Mouse (Mus musculus) intestine, embryonic 14.5 days (tissue): ENCODE measurements around the gene Lrrc74b. TPM values are rescaled to one million over a fixed set of nuclear protein-coding genes. Genes with fewer than 3 reads are reported as not detected.

Source experiments
- ATAC-seq: fragments of 200-750 bp; cut with Nextera tagmentation; replicated peaks from 2 replicates; pipeline ENCODE4 v1.8.0; 2017; ENCODE audit warnings: low read depth, moderate number of reproducible peaks, moderate TSS enrichment, moderate library complexity; ENCODE audit not compliant: low FRiP score, low TSS enrichment
- DNase-seq: peaks from one replicate; pipeline ENCODE4 v3.0.0-alpha.2; 2018; ENCODE audit warnings: low spot score
- H3K27ac ChIP-seq: fragments of 300-500 bp; sonication (generic); 2 replicates; pipeline ENCODE4 v1.5.1; 2014; ENCODE audit warnings: low read depth, mild to moderate bottlenecking, control low read depth
- H3K27me3 ChIP-seq: fragments of 300-500 bp; sonication (generic); replicated peaks from 2 replicates; pipeline ENCODE4 v1.6.1; 2014; ENCODE audit warnings: low read length, control low read depth; ENCODE audit not compliant: control insufficient read depth, insufficient read depth
- H3K36me3 ChIP-seq: fragments of 300-500 bp; sonication (generic); 2 replicates; pipeline ENCODE4 v1.6.1; 2014; ENCODE audit warnings: low read length, control low read depth; ENCODE audit not compliant: control insufficient read depth, insufficient read depth
- H3K4me1 ChIP-seq: fragments of 300-500 bp; sonication (generic); replicated peaks from 2 replicates; pipeline ENCODE4 v1.6.1; 2014; ENCODE audit warnings: low read length, control low read depth, mixed read lengths; ENCODE audit not compliant: control insufficient read depth, insufficient read depth
- H3K4me2 ChIP-seq: fragments of 300-500 bp; sonication (generic); 2 replicates; pipeline ENCODE4 v1.6.1; 2014; ENCODE audit warnings: low read length
- H3K4me3 ChIP-seq: fragments of 300-500 bp; sonication (generic); 2 replicates; pipeline ENCODE4 v1.5.1; 2014; ENCODE audit warnings: low read depth, low read length, control low read depth, mixed read lengths
- H3K9ac ChIP-seq: fragments of 300-500 bp; sonication (generic); 2 replicates; pipeline ENCODE4 v1.6.1; 2014; ENCODE audit warnings: mild to moderate bottlenecking, low read length
- H3K9me3 ChIP-seq: fragments of 300-500 bp; sonication (generic); 2 replicates; pipeline ENCODE4 v1.6.1; 2016; ENCODE audit warnings: low read length, control low read depth; ENCODE audit not compliant: control insufficient read depth
- WGBS: fragments of 180-500 bp; shearing (Covaris S2); extraction: QIAGEN DNeasy Blood & Tissue Kit; methylation state at CpG from one replicate; pipeline ENCODE4 v1.1.7; 2014; 5-methylcytosine and 5-hydroxymethylcytosine counted together
- polyA plus RNA-seq: library from polyadenylated mRNA; unstranded; fragments of >200 nt; fragmentation: Nextera tagmentation; extraction: Ambion mirVana; gene quantifications from 2 replicates; pipeline ENCODE4 v1.2.1, GENCODE M21; 2014

The Lrrc74b gene
- polyA plus RNA-seq, 1 experiment from 2014 or later: 0.53 TPM

DNA sequence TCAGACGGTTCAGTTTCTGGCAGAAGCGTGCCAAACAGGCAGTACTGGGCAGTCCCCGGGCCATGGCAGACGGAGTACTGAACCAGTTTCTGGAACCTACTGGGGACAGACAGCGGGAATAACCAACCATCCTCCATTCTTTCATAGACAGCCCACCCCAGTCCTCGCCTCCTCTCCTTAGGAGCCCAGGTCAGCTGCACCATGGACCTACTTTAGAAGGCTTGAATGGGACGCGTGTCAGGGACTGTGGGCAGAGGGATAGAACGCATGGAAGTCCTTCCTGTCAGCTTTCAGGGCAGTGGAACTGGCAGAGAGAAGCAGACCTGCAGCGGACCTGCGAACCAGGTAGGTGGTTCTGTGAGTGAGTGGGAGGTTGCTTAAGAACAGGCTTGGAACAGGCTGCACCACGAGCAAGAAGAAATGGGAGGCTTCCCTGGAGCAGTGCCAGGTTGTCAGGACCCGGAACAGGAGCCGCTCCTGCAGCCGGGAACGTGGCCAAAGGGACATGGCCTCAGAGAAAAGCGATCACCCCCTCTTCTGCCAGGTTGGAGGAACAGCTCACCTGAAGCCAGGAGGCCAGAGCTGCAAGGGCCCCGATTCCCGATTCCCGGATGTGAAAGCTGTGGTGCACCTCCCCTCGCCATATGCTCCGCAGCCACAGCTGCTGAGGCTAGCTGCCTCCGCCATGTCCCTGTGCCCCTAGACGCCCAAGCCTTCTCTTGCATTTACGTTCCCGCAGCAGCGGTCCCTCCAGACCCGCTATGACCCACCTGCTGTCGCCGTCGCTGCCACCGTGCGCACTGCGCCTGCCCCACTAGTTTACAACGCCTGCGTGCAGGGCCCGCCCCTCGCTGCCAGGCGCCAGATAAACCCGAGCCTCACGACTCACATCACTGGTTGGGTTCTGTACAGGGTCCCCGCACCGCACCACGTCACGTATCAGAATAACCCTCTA, 15.1 kb upstream of the Lrrc74b start:
- peak; percentile 82 for DNase-seq
- H3K27ac ChIP-seq: no peak overlapping the region
- WGBS: 13% methylated on average over 44 of the region's 45 CpGs

DNA sequence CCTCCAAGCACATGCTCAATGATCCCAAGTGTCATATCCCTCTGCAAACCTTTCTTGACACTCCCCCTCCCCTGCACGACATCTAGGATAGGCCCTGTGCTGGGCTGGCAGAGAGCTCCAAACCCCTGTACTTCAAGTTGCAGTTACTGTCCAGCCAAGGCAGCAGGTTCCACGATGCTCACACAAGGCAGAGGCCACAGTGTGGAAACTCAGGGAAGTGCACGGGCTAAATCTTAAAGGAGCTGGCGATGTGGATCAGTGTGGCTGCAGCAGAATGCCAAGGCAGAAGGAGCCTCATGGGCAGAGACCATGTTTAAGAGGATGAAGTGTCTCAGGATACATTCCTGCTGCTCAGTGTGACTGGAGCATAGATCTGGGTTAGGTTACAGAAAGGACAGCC, 5.1 kb upstream of the Lrrc74b start:
- Histone ChIP-seq H3K4me3 (no peak overlapping the region), H3K36me3 (no peaks in the 10 kb centered on the region), H3K27me3 (no peaks in the 10 kb centered on the region), H3K4me1 (peaks cover 11% of the 10 kb centered on the region; the same call in 1 of the 2 replicates), H3K27ac (no peak overlapping the region), H3K9me3 (no peaks in the 10 kb centered on the region), H3K4me2 (no peak overlapping the region), H3K9ac (no peak overlapping the region)
- ATAC-seq: no peak
- DNase-seq: no peak
- WGBS: 22% methylated on average over 4 of the region's 4 CpGs

More for the DNA sequence above, 15.1 kb upstream of the Lrrc74b start:
- no peaks in the 10 kb centered on the region for H3K9me3 ChIP-seq
- peaks cover 6% of the 10 kb centered on the region; the same call in 1 of the 2 replicates for H3K4me1 ChIP-seq
- ATAC-seq: peak; percentile 69; the same call in 1 of the 2 replicates
- H3K36me3 ChIP-seq: no peaks in the 10 kb centered on the region
- peaks cover 17% of the 10 kb centered on the region for H3K27me3 ChIP-seq
- H3K4me3 ChIP-seq: peak overlapping the region; percentile 53
- H3K9ac ChIP-seq: peak overlapping the region; percentile 53
- H3K4me2 ChIP-seq: peak overlapping the region; percentile 91

DNA sequence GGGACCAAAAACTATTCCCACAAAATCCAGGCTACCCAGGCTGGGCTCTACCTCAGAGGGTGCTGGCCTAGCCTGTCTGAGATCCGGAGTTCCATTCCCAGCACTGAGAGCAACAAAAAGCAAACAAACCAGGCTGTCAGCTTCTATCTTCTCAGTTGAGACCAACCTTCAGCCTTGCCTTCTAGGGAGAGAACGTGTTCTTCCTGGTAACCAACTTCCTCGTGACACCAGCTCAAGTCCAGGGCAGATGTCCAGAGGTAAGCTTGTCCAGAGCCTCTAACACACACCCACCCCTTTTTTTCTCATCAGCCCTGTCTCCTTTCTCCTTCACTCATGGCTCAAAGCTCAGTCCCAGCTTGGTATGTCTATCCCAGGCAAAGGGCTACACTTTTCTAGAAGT, 3.7 kb upstream of the Lrrc74b start:
- Histone ChIP-seq H3K27ac (no peak overlapping the region), H3K4me3 (no peak overlapping the region), H3K9me3 (no peaks in the 10 kb centered on the region), H3K27me3 (no peaks in the 10 kb centered on the region), H3K4me1 (peaks cover 20% of the 10 kb centered on the region), H3K9ac (no peak overlapping the region), H3K36me3 (no peaks in the 10 kb centered on the region), H3K4me2 (no peak overlapping the region)
- no peak for ATAC-seq
- DNase-seq: no peak
- WGBS: 49% methylated on average over 3 of the region's 3 CpGs

DNA sequence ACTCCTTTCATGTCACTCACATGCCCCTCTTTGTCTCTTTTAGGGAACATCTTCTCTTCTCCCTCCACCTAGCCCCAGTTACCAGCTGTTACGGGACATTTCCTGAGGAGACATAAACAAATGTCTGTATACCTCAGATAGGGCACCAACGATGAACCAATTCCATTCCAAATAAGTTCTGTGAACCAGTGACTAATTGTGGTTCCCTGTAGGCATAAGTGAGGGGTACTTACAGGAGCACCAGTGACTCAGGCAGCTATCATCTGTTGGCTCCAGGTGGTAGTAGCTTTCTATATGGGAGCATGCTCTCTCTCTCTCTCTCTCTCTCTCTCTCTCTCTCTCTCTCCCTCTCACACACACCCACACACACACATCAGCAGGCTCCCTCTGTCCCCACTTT, 3.2 kb upstream of the Lrrc74b start:
- 35% methylated on average over 2 of the region's 2 CpGs for WGBS
- H3K4me3 ChIP-seq: no peak overlapping the region
- no peak overlapping the region for H3K9ac ChIP-seq
- no peak overlapping the region for H3K4me2 ChIP-seq
- H3K4me1 ChIP-seq: peaks cover 20% of the 10 kb centered on the region
- H3K9me3 ChIP-seq: no peaks in the 10 kb centered on the region
- DNase-seq: no peak
- H3K27me3 ChIP-seq: no peaks in the 10 kb centered on the region
- ATAC-seq: no peak
- no peak overlapping the region for H3K27ac ChIP-seq
- H3K36me3 ChIP-seq: no peaks in the 10 kb centered on the region

DNA sequence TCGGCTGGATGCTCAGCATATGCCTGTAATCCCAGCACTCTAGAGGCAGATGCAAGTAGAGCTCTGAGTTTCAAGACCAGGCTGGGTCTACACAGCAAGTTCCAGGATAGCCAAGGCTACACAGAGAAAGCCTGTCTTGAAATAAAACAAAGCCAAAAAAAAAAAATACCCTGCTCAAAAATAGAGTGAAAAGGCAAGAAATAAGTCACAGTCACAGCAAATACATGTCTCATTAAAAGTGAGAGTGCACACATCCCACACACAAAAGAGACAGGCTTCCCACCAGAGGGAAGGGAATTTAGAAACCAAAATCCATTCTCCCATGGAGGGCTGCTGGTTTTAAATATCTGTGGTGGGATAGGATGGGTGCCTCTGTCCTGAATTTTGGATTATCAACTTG, 2.5 kb upstream of the Lrrc74b start:
- H3K9ac ChIP-seq: no peak overlapping the region
- no peak overlapping the region for H3K4me2 ChIP-seq
- no peak overlapping the region for H3K27ac ChIP-seq
- no peak overlapping the region for H3K4me3 ChIP-seq
- no peaks in the 10 kb centered on the region for H3K36me3 ChIP-seq
- H3K4me1 ChIP-seq: peaks cover 26% of the 10 kb centered on the region
- DNase-seq (no peak), ATAC-seq (no peak)
- 32% methylated on average over 1 of the region's 1 CpGs for WGBS
- no peaks in the 10 kb centered on the region for H3K9me3 ChIP-seq
- no peaks in the 10 kb centered on the region for H3K27me3 ChIP-seq

DNA sequence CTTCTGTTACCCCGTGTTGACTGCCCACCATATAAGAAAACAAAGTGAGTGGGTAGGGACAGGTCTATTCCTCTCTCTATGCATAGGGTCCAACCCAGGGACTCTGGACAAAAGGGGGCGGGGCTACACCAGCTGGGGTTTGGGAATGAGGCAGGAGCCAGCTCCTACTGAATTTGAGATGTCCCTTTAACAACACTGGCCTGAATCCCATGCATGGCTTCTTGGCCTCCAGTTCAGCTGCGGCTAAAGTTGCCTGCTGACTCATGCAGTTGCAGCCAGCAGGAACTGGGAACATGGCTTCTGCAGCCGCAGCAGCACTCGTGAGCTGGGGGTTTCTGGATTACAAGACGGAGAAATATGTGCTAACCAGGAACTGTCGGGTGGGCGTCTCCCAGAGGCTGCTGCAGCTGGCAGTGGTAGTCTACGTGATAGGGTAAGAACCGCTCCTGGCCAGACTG, 733 bp upstream of the Lrrc74b start, which contains the start of gene P2rx6:
Gene P2rx6 (plus strand): TSS at position 135 of the 458 bp plus-strand sequence.
- Histone ChIP-seq H3K36me3 (no peaks in the 10 kb centered on the region), H3K27me3 (no peaks in the 10 kb centered on the region), H3K9ac (peak within 1 kb of the TSS; percentile 29), H3K4me3 (peak within 1 kb of the TSS; percentile 27), H3K4me2 (peak within 1 kb of the TSS; percentile 57), H3K4me1 (peaks cover 32% of the 10 kb centered on the region), H3K9me3 (no peaks in the 10 kb centered on the region), H3K27ac (peak within 1 kb of the TSS; percentile 82)
- ATAC-seq (peak; percentile 58), DNase-seq (peak; percentile 81)
- 3% methylated on average over 10 of the region's 10 CpGs for WGBS

DNA sequence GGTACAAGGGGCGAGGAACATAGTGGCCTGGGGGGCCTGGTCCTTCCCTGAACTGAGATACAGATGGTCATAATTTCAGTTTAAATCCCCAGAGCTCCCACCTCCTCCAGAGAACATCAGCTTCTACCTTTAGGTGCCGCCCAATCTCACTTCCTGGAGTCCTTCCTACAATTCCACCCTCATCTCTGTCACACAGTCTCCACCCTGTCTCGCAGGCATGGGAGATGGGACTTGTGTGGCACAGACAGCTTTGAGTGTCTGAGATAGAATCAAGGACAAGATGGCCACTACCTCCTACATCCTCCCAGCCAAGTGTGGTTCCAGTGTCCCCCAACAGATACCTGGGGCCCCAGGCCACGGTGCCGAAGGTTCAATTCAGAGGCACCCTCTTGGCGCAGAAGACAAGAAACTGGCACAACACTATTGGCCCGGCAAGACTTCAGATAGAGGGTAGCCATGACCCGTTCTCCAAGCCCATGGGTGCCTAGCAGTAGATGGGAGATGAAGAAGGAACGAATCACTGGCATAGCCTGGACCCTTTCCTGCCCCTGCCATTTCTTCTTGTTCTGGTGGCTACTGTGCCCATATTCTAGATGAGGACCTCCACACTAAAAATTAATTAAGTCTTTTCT, 1.5 kb downstream of the Lrrc74b start:
- Histone ChIP-seq H3K27me3 (no peaks in the 10 kb centered on the region), H3K36me3 (no peaks in the 10 kb centered on the region), H3K4me1 (peaks cover 42% of the 10 kb centered on the region), H3K4me2 (peak overlapping the region; percentile 32), H3K9ac (no peak overlapping the region), H3K4me3 (no peak overlapping the region), H3K27ac (no peak overlapping the region), H3K9me3 (no peaks in the 10 kb centered on the region)
- ATAC-seq: no peak
- 74% methylated on average over 9 of the region's 9 CpGs for WGBS
- DNase-seq: no peak

DNA sequence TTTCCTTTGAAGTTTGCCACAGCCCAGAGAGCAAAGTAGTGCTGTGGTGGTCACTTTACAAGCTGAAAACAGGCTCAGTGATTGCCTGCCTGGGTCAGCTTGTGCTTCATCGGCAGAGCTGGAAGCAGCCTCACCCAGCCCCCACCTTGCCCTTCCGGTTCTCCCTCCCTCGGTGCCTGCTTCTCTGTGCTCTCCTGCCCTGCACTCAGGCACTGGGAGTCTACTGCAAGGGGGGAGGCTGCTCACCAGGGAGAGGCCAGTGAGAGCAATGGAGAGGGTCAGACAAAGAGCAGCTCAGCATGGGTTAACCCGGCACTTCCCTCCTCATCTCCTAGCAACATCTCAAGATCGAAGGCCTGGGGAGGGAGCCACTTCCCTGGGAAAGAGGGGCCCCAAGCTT, 2.2 kb downstream of the Lrrc74b start:
- 0 out of 2 replicates have a peak overlapping the region, but pooled peaks have one; percentile 4 for H3K4me3 ChIP-seq
- H3K36me3 ChIP-seq: no peaks in the 10 kb centered on the region
- WGBS: 3% methylated on average over 5 of the region's 5 CpGs
- no peak for ATAC-seq
- H3K27ac ChIP-seq: peak overlapping the region; percentile 62
- H3K4me2 ChIP-seq: peak overlapping the region; percentile 32
- no peak overlapping the region; the same call in 1 of the 2 replicates for H3K9ac ChIP-seq
- no peaks in the 10 kb centered on the region for H3K9me3 ChIP-seq
- peak; percentile 68 for DNase-seq
- H3K4me1 ChIP-seq: peaks cover 48% of the 10 kb centered on the region
- H3K27me3 ChIP-seq: no peaks in the 10 kb centered on the region
